Mouse (Mus musculus): ENCODE results near the gene Tas2r118.
A peak's percentile ranks its signal among the peaks of the same experiment; 100 is the strongest.

Gene Tas2r118

GRCm38 (mm10) chr6:23969960-23970359, at the start of gene Tas2r118:
Gene Tas2r118, minus strand, starts transcription at chr6:23970060.
- DNase-seq, result no peak

GRCm38 (mm10) chr6:24018320-24018719, 48.5 kb upstream of the Tas2r118 start:
- DNase-seq, result no peak

- no peak for DNase-seq
These were observed 23.4 kb upstream of the Tas2r118 start for GRCm38 (mm10) chr6:23993276-23993675.

GRCm38 (mm10) chr6:23990687-23991387, 21.0 kb upstream of the Tas2r118 start:
- no peak for DNase-seq

DNA sequence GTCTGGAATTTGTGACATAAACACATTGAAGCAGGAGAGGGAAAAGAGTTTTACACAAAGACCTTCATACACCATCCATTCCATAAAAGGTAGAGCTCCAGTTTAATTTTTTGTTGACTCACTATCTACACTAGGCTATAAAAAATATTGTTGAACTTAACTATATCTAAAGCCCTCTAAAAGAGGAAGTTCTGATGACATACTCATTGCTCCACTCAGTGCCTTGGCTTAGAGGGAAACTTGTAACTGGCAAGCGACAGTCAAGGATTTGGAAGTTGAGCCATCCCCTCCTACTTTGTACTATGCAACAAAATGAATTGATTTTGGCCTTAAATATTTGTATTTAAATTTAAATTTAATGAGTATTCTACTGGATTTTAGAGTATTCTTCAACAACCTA, 16.4 kb upstream of the Tas2r118 start:
- no peak for DNase-seq

DNA sequence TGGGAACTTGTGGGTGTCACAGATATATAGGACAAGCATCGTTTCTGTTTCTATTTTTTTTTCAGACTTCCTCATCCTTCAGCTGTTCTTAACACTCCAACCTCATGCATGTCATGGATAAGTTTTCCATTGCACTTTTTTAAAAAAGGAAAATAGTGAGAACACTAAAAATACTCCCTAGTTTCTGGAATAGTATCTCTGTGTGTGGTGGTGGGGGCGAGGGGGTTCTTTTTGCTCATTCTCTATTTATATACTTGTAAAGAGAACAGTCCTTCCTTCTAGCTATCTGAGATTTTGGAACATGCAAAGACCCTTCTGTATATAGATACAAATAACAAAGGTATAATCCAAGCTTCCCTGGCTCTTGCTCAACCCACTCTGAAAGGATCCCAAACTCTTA, 2.9 kb downstream of the Tas2r118 start:
- DNase-seq, result peak; percentile 6

DNA sequence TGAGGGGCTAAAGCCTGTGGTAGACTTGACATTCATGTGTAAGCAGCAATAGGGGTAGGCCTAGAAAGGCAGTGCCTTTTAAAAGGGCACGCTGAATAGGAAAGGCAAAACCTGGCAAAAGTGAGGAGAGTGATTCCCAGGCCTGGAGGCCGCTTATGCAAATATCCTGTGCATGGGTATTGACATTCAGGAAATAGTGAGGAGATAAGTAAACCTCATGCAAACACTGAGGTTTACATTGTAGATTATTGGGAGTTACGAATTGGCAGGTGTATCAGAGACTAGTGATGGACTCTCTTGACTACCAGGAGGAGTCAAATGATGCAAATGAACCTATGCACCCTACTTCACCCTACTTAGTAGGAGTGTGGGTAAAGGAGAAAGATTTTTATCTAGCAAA, 3.9 kb downstream of the Tas2r118 start:
- no peak for DNase-seq

DNA sequence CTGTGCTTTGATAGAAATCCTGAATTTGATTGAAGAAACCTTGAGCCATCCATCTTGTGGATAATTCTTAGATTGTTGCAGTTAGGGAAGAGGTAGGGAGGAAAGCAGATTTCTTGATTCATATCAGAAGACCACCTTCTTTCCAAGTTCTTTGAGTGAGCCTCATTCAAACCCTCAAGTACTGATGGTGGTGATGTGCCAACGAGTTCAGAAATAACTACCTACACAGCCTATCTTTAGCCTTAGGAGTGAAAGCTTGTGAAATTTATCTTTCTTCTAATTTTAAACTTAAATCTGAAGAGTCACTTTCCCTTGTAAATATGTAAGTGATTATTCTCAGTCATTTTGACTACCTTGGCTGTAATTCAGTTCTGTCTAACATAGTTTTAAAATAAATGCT, 6.1 kb downstream of the Tas2r118 start:
- DNase-seq, result no peak

DNA sequence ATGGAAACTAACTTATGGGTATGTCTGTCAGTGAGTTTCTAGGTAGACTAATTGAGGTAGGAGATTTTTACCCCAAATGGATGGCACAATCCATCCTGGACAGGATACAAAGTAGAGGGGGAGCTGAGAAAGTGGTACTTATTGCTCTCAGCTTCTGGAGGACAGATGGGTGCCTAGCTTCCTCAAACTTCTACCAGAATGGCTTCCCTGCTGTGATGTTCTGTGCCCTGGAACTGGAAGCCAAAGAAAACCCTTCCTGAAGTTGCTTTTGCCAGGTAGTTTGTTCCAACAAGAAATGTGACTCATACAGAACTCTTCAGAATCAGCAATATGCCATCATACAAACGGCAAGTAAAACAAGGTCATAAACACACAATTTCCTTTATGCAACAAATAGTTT, 29.1 kb downstream of the Tas2r118 start:
- no peak for DNase-seq

DNA sequence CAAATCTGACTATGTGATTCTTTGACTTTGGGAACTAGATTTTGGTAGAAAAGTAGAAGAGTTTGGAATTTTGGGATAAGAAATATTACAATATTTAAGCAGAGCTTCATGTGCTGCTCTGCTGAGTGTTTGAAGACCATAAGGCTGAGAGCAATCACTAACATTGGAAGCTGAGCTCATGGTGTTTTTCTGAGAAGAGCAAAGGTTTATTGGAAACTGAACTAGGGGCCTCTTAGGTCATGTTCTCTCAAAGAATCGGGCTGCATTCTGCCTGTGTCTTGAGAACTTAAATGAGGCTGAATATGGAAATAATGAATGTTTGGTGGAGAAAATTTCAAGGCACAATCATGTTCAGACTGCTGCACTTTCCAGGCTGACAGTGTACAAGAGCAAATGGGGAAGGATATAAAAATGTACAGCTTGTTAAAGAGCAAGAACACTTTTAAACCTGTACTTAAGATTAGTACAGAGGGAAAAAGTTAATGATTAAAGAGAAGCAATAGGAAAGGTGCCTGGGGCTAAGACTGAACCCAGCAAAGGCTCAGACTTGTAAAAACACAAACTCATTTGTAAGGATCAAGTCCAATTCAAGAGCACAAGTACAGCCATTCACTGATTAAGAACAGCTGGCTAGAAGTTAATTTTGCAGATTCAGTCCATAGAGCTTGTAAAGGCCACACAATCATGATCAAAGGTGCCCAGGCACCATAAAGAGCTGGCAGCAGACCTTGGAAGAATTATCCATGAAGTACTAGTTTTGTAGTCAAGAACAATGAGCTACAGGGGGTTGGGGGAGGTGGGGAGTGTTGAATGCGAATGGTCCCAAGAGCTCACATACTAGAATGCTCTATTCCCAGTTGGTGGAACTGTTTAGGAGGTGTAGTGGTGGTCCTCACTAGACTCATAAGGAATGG, 31.0 kb downstream of the Tas2r118 start:
- DNase-seq, result no peak

- DNase-seq, result no peak
These were observed 33.4 kb downstream of the Tas2r118 start for GRCm38 (mm10) chr6:23936414-23936813.

DNA sequence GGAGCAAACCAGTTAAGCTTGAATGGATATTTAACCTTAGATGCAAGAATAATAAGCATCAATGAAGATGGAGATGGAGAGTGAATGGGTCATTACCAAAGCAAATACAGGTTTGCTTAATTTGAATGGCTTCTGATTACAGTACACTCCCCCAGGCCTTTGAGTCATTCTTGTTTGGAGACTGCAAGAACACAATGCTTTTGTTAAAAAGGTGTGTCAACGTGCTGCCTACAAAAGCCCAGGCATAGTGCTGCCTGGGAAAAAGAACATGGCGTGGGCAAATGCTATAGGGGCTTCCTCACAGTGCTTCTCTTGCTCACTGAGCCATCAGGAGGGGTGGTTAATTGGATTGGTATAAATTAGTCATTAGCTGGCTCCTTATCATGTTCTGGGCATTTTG, 46.1 kb downstream of the Tas2r118 start:
- DNase-seq, result no peak

Data from right cerebral cortex, postnatal 14 days (tissue).